Mouse (Mus musculus): Measurements from ENCODE around the gene Slitrk1. TPM values are rescaled to one million over a fixed set of nuclear protein-coding genes. Genes with fewer than 3 reads are reported as not detected.

The Slitrk1 gene
- total RNA-seq (2023) = not detected

DNA sequence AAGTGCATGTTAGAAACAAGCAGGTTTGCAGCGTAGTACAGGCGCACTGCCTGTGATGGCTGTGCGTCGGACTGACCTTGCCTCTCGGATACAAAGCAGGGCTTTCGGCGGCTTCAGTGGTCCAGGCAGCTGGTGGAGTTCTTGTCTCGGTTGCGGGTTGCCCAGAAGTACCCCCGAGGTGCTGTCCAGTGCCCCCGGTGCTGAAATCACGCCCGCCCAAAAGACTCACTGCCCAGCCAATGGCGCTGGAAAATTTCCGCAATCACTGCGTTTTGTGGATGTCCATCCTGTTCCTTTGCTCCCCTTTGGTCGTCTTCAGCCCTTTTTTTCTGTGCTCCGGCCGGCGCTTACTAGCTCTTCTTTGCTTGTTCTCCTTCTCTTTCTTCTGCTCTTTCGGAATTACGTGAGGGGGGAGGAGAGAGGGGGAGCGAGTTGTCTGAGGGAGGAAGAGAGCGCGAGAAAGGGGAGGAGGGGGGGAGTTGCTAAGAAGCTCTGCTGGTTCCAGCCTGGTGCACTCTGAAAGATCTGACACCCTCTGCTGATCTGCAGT is at the start of gene Slitrk1:
Slitrk1 (minus strand) TSS at position 445 of the 550 bp plus-strand sequence.

